Mouse (Mus musculus) ES-E14 (cell line): ENCODE measurements at regions not wholly inside any gene's neighbourhood (a gene's known extent, or its start where the extent isn't known, plus 50 kb on each side); places are given as distances from the start of the nearest gene placed in this dataset.

Experiments
- HCFC1 ChIP-seq: IDR thresholded peaks from 2 replicates; pipeline ENCODE4 v1.6.1; 2012; ENCODE audit warnings: low read length, inconsistent platforms, borderline replicate concordance; ENCODE audit not compliant: insufficient read depth
- MAFK ChIP-seq: IDR thresholded peaks from 2 replicates; pipeline ENCODE4 v1.6.1; 2014; ENCODE audit warnings: mild to moderate bottlenecking, low read depth, low read length, inconsistent platforms; ENCODE audit not compliant: insufficient read depth
- ZNF384 ChIP-seq: IDR thresholded peaks from 2 replicates; pipeline ENCODE4 v1.6.1; 2012; ENCODE audit warnings: low read depth, low read length, inconsistent platforms

DNA sequence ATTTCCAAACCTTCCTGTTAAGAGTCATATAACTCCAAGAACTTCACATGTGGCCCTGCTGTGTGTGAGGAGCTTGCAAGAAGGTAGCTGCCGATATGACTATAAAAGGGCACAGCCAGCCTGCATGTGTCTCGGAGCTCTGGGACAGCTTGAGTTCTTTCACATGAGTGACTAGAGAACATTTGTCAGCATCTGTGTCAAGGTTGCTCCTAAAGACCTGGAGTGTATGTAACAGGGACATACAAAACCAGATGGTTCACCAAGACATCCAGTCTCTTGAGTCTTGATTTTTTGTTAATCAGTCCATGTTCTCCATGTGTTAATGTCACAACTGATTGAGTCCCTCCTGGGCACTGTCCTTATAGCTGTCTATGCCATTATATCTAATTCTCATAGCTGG, 126.2 kb upstream of the Pcsk2 start:
- TF ChIP-seq HCFC1 (no peak), ZNF384 (no peak), MAFK (no peak)
